Mouse (Mus musculus) lung, embryonic 14.5 days (tissue): ENCODE results near the gene Tmem170b. TPM values are rescaled to one million over a fixed set of nuclear protein-coding genes. Genes with fewer than 3 reads are reported as not detected.
A peak's percentile ranks its signal among the peaks of the same experiment; 100 is the strongest.

Source experiments
- ATAC-seq: fragments of 200-750 bp; cut with Nextera tagmentation; 2 replicates; pipeline ENCODE4 v1.8.0; 2017; ENCODE audit warnings: mild to moderate bottlenecking, moderate TSS enrichment, moderate library complexity; ENCODE audit not compliant: insufficient read depth
- DNase-seq: peaks from one replicate; pipeline ENCODE4 v3.0.0-alpha.2; 2015
- H3K27ac ChIP-seq: fragments of 300-500 bp; sonication (generic); 2 replicates; pipeline ENCODE4 v1.5.1; 2014; ENCODE audit warnings: low read depth, mild to moderate bottlenecking, moderate library complexity
- H3K27me3 ChIP-seq: fragments of 300-500 bp; sonication (generic); 2 replicates; pipeline ENCODE4 v1.6.1; 2014; ENCODE audit warnings: low read length, control low read depth; ENCODE audit not compliant: insufficient read depth
- H3K36me3 ChIP-seq: fragments of 300-500 bp; sonication (generic); 2 replicates; pipeline ENCODE4 v1.6.1; 2014; ENCODE audit warnings: control low read depth; ENCODE audit not compliant: insufficient read depth
- H3K4me1 ChIP-seq: fragments of 300-500 bp; sonication (generic); 2 replicates; pipeline ENCODE4 v1.6.1; 2014; ENCODE audit warnings: antibody characterized with exemption, control low read depth; ENCODE audit not compliant: insufficient read depth
- H3K4me2 ChIP-seq: fragments of 300-500 bp; sonication (generic); 2 replicates; pipeline ENCODE4 v1.6.1; 2014; ENCODE audit warnings: mild to moderate bottlenecking
- H3K4me3 ChIP-seq: fragments of 300-500 bp; sonication (generic); 2 replicates; pipeline ENCODE4 v1.5.1; 2014; ENCODE audit warnings: low read depth, low read length
- H3K9ac ChIP-seq: fragments of 300-500 bp; sonication (generic); 2 replicates; pipeline ENCODE4 v1.6.1; 2014
- H3K9me3 ChIP-seq: fragments of 300-500 bp; sonication (generic); 2 replicates; pipeline ENCODE4 v1.6.1; 2016; ENCODE audit warnings: low read depth, low read length, control low read depth
- CTCF ChIP-seq: IDR thresholded peaks from 2 replicates; pipeline ENCODE4 v1.5.1; 2016; ENCODE audit warnings: antibody characterized with exemption, low read depth
- WGBS: fragments of 180-500 bp; shearing (Covaris S2); extraction: QIAGEN DNeasy Blood & Tissue Kit; methylation state at CpG from one replicate; pipeline ENCODE4 v1.1.7; 2014; 5-methylcytosine and 5-hydroxymethylcytosine counted together
- polyA plus RNA-seq: library from polyadenylated mRNA; unstranded; fragments of >200 nt; fragmentation: Nextera tagmentation; extraction: Ambion mirVana; gene quantifications from 2 replicates; pipeline ENCODE4 v1.2.1, GENCODE M21; 2014

Gene Tmem170b
- polyA plus RNA-seq, 1 experiment from 2014 or later, result 13.8 TPM

DNA sequence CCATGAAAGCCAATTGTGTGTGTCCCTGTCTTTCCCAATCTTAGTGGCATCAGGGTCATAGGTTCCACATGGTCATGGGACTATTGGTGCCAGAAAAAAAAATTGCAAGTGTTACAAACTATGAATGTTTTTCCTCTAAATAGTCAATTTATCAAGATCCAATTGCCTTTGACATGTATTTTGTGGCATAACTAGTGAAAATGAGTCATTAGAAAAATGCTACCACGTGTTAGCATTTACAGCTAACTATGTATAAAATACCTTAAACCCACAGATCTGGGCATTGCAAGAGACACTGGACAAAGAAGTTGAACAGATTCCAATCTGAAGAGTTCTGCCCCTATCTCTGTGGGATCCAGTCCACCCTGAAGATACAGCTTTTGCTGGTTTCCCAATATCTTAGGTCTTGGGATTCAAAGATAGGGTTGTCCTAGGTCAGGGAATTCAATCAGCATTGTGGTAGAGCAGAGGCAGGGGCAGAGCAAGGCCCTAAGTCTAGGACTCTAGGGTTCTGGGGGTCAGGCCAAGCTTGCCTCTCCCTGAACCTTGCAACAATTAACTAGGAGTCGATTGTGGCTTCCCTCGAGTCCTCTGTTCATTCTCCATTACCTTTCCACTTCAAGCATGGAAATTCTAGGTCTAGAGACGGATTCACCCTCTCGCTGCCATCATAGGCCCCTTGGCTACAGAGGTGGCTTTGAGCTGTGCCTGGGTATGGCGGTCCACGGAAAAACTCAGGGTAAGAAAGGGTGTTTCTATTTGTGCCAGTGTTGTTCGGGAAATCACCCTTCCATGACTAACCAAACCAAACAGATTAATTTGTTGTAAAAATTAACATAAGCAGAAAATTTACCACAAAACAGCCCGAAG is 70.5 kb downstream of the Tmem170b start:
- no peak overlapping the region for H3K4me3 ChIP-seq
- H3K4me2 ChIP-seq, result no peak overlapping the region
- H3K4me1 ChIP-seq, result 0 out of 2 replicates have a peak, but pooled peaks cover 5% of the 10 kb centered on the region
- TF ChIP-seq CTCF, result no peak
- 90% methylated on average over 9 of the region's 9 CpGs for WGBS
- no peaks in the 10 kb centered on the region for H3K27me3 ChIP-seq
- H3K36me3 ChIP-seq, result no peaks in the 10 kb centered on the region
- no peak overlapping the region for H3K9ac ChIP-seq
- H3K27ac ChIP-seq, result no peak overlapping the region
- ATAC-seq (no peak), DNase-seq (no peak)
- H3K9me3 ChIP-seq, result no peaks in the 10 kb centered on the region

GRCm38 (mm10) chr13:41676836-41677186 is 71.1 kb downstream of the Tmem170b start:
- Histone ChIP-seq H3K4me3 (no peak overlapping the region), H3K4me2 (no peak overlapping the region), H3K36me3 (no peaks in the 10 kb centered on the region), H3K9me3 (no peaks in the 10 kb centered on the region), H3K27ac (no peak overlapping the region), H3K4me1 (0 out of 2 replicates have a peak, but pooled peaks cover 5% of the 10 kb centered on the region), H3K27me3 (no peaks in the 10 kb centered on the region), H3K9ac (no peak overlapping the region)
- WGBS, result 57% methylated on average over 7 of the region's 7 CpGs
- ATAC-seq, result no peak
- peak; percentile 36 for DNase-seq
- TF ChIP-seq CTCF, result no peak

DNA sequence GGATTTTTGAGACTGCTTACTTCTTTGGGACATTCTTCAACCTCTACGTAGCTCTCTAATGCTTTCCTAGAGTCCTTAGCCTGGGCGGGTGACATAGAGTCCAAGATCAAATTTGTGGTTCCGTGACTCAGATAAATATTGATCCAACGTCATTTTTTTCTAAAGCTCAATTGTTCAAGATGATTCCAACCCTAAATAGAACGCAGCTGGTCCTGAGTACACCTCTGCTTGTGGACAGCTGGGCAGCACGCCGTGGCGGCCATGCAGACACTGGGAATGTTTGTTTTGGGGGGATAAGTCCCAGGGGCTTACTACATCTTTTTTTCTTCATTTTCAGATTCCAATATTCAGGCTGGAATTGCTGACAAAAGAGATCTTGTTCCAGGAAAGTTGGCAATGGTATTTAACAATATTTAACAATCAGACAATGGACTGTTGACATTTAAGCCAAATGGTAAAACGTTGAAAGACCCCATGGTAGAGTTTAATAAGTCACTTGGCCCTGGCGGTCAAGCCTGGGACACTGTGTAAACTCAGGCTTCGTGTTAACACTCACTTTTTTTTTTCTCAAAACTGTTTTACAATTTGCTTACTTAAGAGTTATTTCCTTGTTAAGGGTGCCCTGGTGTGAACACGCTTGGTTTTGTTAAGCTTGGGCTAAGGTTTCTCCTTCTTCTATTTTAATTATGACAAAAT is 75.3 kb downstream of the Tmem170b start:
- Histone ChIP-seq H3K36me3 (no peaks in the 10 kb centered on the region), H3K9ac (no peak overlapping the region), H3K4me3 (no peak overlapping the region), H3K4me1 (0 out of 2 replicates have a peak, but pooled peaks cover 8% of the 10 kb centered on the region), H3K4me2 (no peak overlapping the region), H3K9me3 (no peaks in the 10 kb centered on the region), H3K27ac (0 out of 2 replicates have a peak overlapping the region, but pooled peaks have one; percentile 32), H3K27me3 (no peaks in the 10 kb centered on the region)
- ATAC-seq (no peak), DNase-seq (peak; percentile 32)
- peak; percentile 13; the same call in 1 of the 2 replicates for TF ChIP-seq CTCF
- WGBS, result 33% methylated on average over 12 of the region's 12 CpGs

GRCm38 (mm10) chr13:41682341-41683119 is 76.8 kb downstream of the Tmem170b start:
- DNase-seq (peak; percentile 50), ATAC-seq (no peak)
- H3K4me3 ChIP-seq, result no peak overlapping the region
- H3K36me3 ChIP-seq, result no peaks in the 10 kb centered on the region
- H3K9ac ChIP-seq, result no peak overlapping the region
- no peak overlapping the region for H3K4me2 ChIP-seq
- TF ChIP-seq CTCF, result no peak
- H3K4me1 ChIP-seq, result 0 out of 2 replicates have a peak, but pooled peaks cover 8% of the 10 kb centered on the region
- H3K9me3 ChIP-seq, result no peaks in the 10 kb centered on the region
- no peaks in the 10 kb centered on the region for H3K27me3 ChIP-seq
- 64% methylated on average over 12 of the region's 12 CpGs for WGBS
- no peak overlapping the region for H3K27ac ChIP-seq

- Histone ChIP-seq H3K27me3 (no peaks in the 10 kb centered on the region), H3K4me1 (0 out of 2 replicates have a peak, but pooled peaks cover 8% of the 10 kb centered on the region), H3K36me3 (no peaks in the 10 kb centered on the region), H3K9ac (no peak overlapping the region), H3K27ac (no peak overlapping the region), H3K4me2 (no peak overlapping the region), H3K4me3 (no peak overlapping the region), H3K9me3 (no peaks in the 10 kb centered on the region)
- WGBS, result 84% methylated on average over 11 of the region's 11 CpGs
- DNase-seq, result no peak
- ATAC-seq, result no peak
- peak; percentile 29 for TF ChIP-seq CTCF
These were observed 77.8 kb downstream of the Tmem170b start for GRCm38 (mm10) chr13:41683356-41684012.

DNA sequence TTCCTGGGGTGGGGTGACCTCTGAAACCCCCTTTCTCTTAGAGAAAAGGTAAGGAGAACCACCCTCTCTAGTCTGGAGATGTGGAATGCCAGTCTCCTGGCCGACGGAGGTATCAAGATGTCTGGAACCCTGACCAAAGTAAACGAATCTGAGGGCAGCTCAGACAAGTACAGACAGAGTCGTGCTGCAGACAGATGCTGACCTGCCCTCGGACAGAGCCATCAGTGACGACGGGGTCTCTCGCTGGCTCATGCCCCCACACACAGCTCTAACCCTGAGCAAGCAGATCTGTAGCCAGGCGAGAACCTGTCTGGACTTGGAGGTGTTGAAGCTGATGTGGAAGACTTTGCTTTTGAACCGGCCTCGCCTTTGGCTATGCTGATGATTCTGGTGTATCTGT is 79.8 kb downstream of the Tmem170b start:
- Histone ChIP-seq H3K4me3 (no peak overlapping the region), H3K4me1 (0 out of 2 replicates have a peak, but pooled peaks cover 8% of the 10 kb centered on the region), H3K27ac (no peak overlapping the region), H3K36me3 (no peaks in the 10 kb centered on the region), H3K4me2 (no peak overlapping the region), H3K9me3 (no peaks in the 10 kb centered on the region), H3K27me3 (no peaks in the 10 kb centered on the region), H3K9ac (no peak overlapping the region)
- WGBS, result 49% methylated on average over 11 of the region's 11 CpGs
- TF ChIP-seq CTCF, result no peak
- no peak for ATAC-seq
- DNase-seq, result no peak
